Mouse (Mus musculus) embryo, embryonic 9.5 days (tissue): ENCODE measurements at regions not wholly inside any gene's neighbourhood (a gene's known extent, or its start where the extent isn't known, plus 50 kb on each side); places are given as distances from the start of the nearest gene placed in this dataset.

Source experiments
- DNase-seq: peaks from one replicate; pipeline ENCODE4 v3.0.0-alpha.2; 2017; ENCODE audit errors: extremely low spot score

DNA sequence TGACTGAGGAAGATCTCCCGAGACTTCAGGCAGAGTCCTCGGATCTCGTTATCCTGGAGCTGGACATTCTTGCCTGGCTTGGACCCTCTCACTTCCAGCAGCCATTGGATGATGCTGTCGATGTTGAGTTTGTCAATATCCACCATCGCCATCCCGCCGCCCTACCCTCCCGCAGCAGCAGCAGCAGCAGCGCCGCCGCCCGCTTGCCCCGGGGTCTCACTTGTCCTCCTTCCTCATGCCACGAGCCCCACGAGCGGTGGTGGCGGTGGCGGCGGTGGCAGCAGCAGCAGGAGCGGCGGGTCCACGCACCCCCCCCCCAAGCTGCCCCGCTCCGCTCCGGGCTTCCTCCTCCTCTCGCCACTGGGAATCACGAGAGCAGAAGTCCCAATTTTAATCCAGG lies 115.1 kb upstream of the Taf1b start:
- DNase-seq, result no peak

DNA sequence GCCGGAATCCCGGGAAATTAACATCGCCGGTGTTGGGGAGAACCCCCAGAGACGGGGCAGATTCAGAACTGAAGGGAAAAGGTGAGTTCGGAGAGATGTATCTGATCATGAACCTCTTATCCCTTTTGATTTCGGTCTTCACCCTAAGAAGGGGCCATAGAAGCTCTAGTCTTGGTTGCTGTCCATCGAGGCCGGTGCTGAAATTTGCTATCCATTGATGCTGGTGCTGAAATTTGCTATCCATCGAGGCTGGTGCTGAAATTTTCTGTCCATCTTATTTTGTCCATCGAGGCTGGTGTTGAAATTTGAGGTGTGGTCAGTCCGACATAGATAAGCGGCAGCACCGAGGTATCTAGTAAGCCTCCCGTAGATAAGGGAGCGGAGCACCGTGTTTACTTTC lies 73.2 kb upstream of the Taf1b start:
- peak; percentile 19 for DNase-seq
